Mouse (Mus musculus) lung, embryonic 14.5 days (tissue): ENCODE data around the gene Cd96. TPM values are rescaled to one million over a fixed set of nuclear protein-coding genes. Genes with fewer than 3 reads are reported as not detected.
A peak's percentile ranks its signal among the peaks of the same experiment; 100 is the strongest.
"Not testable (repeated sequence)": the region's sequence is repeated elsewhere in the genome, so short reads cannot be mapped to it uniquely, and the experiment has no call there.

Experiments used
- ATAC-seq: fragments of 200-750 bp; cut with Nextera tagmentation; 2 replicates; pipeline ENCODE4 v1.8.0; 2017; ENCODE audit warnings: mild to moderate bottlenecking, moderate TSS enrichment, moderate library complexity; ENCODE audit not compliant: insufficient read depth
- DNase-seq: peaks from one replicate; pipeline ENCODE4 v3.0.0-alpha.2; 2015
- H3K27ac ChIP-seq: fragments of 300-500 bp; sonication (generic); 2 replicates; pipeline ENCODE4 v1.5.1; 2014; ENCODE audit warnings: low read depth, mild to moderate bottlenecking, moderate library complexity
- H3K27me3 ChIP-seq: fragments of 300-500 bp; sonication (generic); 2 replicates; pipeline ENCODE4 v1.6.1; 2014; ENCODE audit warnings: low read length, control low read depth; ENCODE audit not compliant: insufficient read depth
- H3K36me3 ChIP-seq: fragments of 300-500 bp; sonication (generic); 2 replicates; pipeline ENCODE4 v1.6.1; 2014; ENCODE audit warnings: control low read depth; ENCODE audit not compliant: insufficient read depth
- H3K4me1 ChIP-seq: fragments of 300-500 bp; sonication (generic); 2 replicates; pipeline ENCODE4 v1.6.1; 2014; ENCODE audit warnings: antibody characterized with exemption, control low read depth; ENCODE audit not compliant: insufficient read depth
- H3K4me2 ChIP-seq: fragments of 300-500 bp; sonication (generic); 2 replicates; pipeline ENCODE4 v1.6.1; 2014; ENCODE audit warnings: mild to moderate bottlenecking
- H3K4me3 ChIP-seq: fragments of 300-500 bp; sonication (generic); 2 replicates; pipeline ENCODE4 v1.5.1; 2014; ENCODE audit warnings: low read depth, low read length
- H3K9ac ChIP-seq: fragments of 300-500 bp; sonication (generic); 2 replicates; pipeline ENCODE4 v1.6.1; 2014
- H3K9me3 ChIP-seq: fragments of 300-500 bp; sonication (generic); 2 replicates; pipeline ENCODE4 v1.6.1; 2016; ENCODE audit warnings: low read depth, low read length, control low read depth
- CTCF ChIP-seq: IDR thresholded peaks from 2 replicates; pipeline ENCODE4 v1.5.1; 2016; ENCODE audit warnings: antibody characterized with exemption, low read depth
- WGBS: fragments of 180-500 bp; shearing (Covaris S2); extraction: QIAGEN DNeasy Blood & Tissue Kit; methylation state at CpG from one replicate; pipeline ENCODE4 v1.1.7; 2014; 5-methylcytosine and 5-hydroxymethylcytosine counted together
- polyA plus RNA-seq: library from polyadenylated mRNA; unstranded; fragments of >200 nt; fragmentation: Nextera tagmentation; extraction: Ambion mirVana; gene quantifications from 2 replicates; pipeline ENCODE4 v1.2.1, GENCODE M21; 2014

Cd96 gene
- 0.08 TPM in 1 of 2 replicates, not detected in the other for polyA plus RNA-seq

GRCm38 (mm10) chr16:46120020-46120419 lies at the start of gene Cd96:
Gene Cd96, minus strand, starts transcription at chr16:46120251.
- H3K9ac ChIP-seq, result no peak within 1 kb of the TSS
- no peak within 1 kb of the TSS for H3K27ac ChIP-seq
- H3K9me3 ChIP-seq, result no peaks in the 10 kb centered on the region
- no peaks in the 10 kb centered on the region for H3K36me3 ChIP-seq
- no peak for DNase-seq
- H3K4me3 ChIP-seq, result no peak within 1 kb of the TSS
- no peak within 1 kb of the TSS for H3K4me2 ChIP-seq
- WGBS, result 75% methylated on average over 10 of the region's 10 CpGs
- no peaks in the 10 kb centered on the region for H3K4me1 ChIP-seq
- H3K27me3 ChIP-seq, result no peaks in the 10 kb centered on the region
- no peak for ATAC-seq
- no peak for TF ChIP-seq CTCF

GRCm38 (mm10) chr16:46166971-46167370 lies 46.9 kb upstream of the Cd96 start:
- no peak for TF ChIP-seq CTCF
- DNase-seq (no peak), ATAC-seq (no peak)
- 66% methylated on average over 3 of the region's 3 CpGs for WGBS
- no peak overlapping the region for H3K4me3 ChIP-seq
- H3K4me1 ChIP-seq, result no peaks in the 10 kb centered on the region
- H3K27me3 ChIP-seq, result no peaks in the 10 kb centered on the region
- H3K4me2 ChIP-seq, result no peak overlapping the region
- H3K36me3 ChIP-seq, result no peaks in the 10 kb centered on the region
- no peak overlapping the region for H3K9ac ChIP-seq
- H3K9me3 ChIP-seq, result no peaks in the 10 kb centered on the region
- H3K27ac ChIP-seq, result no peak overlapping the region

- no peaks in the 10 kb centered on the region for H3K4me1 ChIP-seq
- H3K36me3 ChIP-seq, result no peaks in the 10 kb centered on the region
- ATAC-seq, result no peak
- H3K9ac ChIP-seq, result no peak overlapping the region
- no peaks in the 10 kb centered on the region for H3K27me3 ChIP-seq
- H3K9me3 ChIP-seq, result no peaks in the 10 kb centered on the region
- no peak for TF ChIP-seq CTCF
- no peak overlapping the region for H3K27ac ChIP-seq
- 68% methylated on average over 4 of the region's 4 CpGs for WGBS
- no peak overlapping the region for H3K4me3 ChIP-seq
- H3K4me2 ChIP-seq, result no peak overlapping the region
- DNase-seq, result no peak
Measured at GRCm38 (mm10) chr16:46165305-46165704, 45.3 kb upstream of the Cd96 start.

GRCm38 (mm10) chr16:46154832-46155231 lies 34.8 kb upstream of the Cd96 start, which contains the start of gene Gm4737:
Gene Gm4737, minus strand, starts transcription at chr16:46155077.
- 96% methylated on average over 9 of the region's 16 CpGs for WGBS
- not testable (repeated sequence) for ATAC-seq, H3K27ac ChIP-seq, H3K4me3 ChIP-seq, DNase-seq, H3K9me3 ChIP-seq, H3K27me3 ChIP-seq, H3K9ac ChIP-seq, H3K36me3 ChIP-seq, H3K4me1 ChIP-seq, H3K4me2 ChIP-seq

- Histone ChIP-seq H3K27me3 (no peaks in the 10 kb centered on the region), H3K36me3 (no peaks in the 10 kb centered on the region), H3K4me3 (no peak overlapping the region), H3K4me1 (no peaks in the 10 kb centered on the region), H3K4me2 (no peak overlapping the region), H3K9ac (no peak overlapping the region), H3K9me3 (no peaks in the 10 kb centered on the region), H3K27ac (no peak overlapping the region)
- peak; percentile 17; the same call in 1 of the 2 replicates for TF ChIP-seq CTCF
- DNase-seq (peak; percentile 11), ATAC-seq (no peak)
Measured at GRCm38 (mm10) chr16:46151141-46151540, 31.1 kb upstream of the Cd96 start.

- DNase-seq, result no peak
- no peak for ATAC-seq
- no peak overlapping the region for H3K4me3 ChIP-seq
- H3K36me3 ChIP-seq, result no peaks in the 10 kb centered on the region
- H3K9me3 ChIP-seq, result no peaks in the 10 kb centered on the region
- H3K4me1 ChIP-seq, result no peaks in the 10 kb centered on the region
- H3K4me2 ChIP-seq, result no peak overlapping the region
- no peaks in the 10 kb centered on the region for H3K27me3 ChIP-seq
- WGBS, result 64% methylated on average over 3 of the region's 3 CpGs
- TF ChIP-seq CTCF, result no peak
- no peak overlapping the region for H3K27ac ChIP-seq
- H3K9ac ChIP-seq, result no peak overlapping the region
Measured at GRCm38 (mm10) chr16:46148661-46149341, 28.8 kb upstream of the Cd96 start.

GRCm38 (mm10) chr16:46146962-46147361 lies 26.9 kb upstream of the Cd96 start:
- Histone ChIP-seq H3K4me3 (no peak overlapping the region), H3K27ac (no peak overlapping the region), H3K27me3 (no peaks in the 10 kb centered on the region), H3K9me3 (no peaks in the 10 kb centered on the region), H3K36me3 (no peaks in the 10 kb centered on the region), H3K4me1 (no peaks in the 10 kb centered on the region), H3K9ac (no peak overlapping the region), H3K4me2 (no peak overlapping the region)
- DNase-seq (no peak), ATAC-seq (no peak)
- 53% methylated on average over 3 of the region's 3 CpGs for WGBS
- TF ChIP-seq CTCF, result no peak
